Mouse (Mus musculus) brain, embryonic 18.5 days (tissue): ENCODE measurements at regions not wholly inside any gene's neighbourhood (a gene's known extent, or its start where the extent isn't known, plus 50 kb on each side); places are given as distances from the start of the nearest gene placed in this dataset.

ENCODE experiments used
- DNase-seq: peaks from one replicate; pipeline ENCODE4 v3.0.0-alpha.2; 2012; ENCODE audit warnings: low read depth, low spot score

GRCm38 (mm10) chr10:97381586-97381985 is 97.8 kb upstream of the Dcn start:
- no peak for DNase-seq

DNA sequence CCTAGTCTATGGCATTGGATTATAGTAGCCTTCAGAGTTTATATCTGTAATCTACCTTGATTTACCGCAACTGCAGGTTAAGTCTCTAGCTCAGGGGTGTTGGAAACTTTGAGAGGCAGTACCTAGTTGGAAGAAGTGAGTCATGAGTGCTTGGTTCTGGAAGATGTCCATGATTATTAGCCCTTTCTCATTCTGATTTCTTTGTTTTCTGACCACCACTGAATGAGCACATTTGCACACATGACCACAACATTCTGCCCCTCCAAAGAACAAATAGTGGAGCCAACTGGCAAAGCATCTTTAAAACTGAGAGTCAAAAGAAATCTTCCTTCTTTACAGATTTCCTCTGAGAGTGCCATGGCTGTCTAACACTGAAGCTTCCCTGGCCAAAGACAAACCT is 95.5 kb upstream of the Dcn start:
- DNase-seq: no peak

- no peak for DNase-seq
Observed at GRCm38 (mm10) chr10:97387196-97387876, 92.1 kb upstream of the Dcn start.

DNA sequence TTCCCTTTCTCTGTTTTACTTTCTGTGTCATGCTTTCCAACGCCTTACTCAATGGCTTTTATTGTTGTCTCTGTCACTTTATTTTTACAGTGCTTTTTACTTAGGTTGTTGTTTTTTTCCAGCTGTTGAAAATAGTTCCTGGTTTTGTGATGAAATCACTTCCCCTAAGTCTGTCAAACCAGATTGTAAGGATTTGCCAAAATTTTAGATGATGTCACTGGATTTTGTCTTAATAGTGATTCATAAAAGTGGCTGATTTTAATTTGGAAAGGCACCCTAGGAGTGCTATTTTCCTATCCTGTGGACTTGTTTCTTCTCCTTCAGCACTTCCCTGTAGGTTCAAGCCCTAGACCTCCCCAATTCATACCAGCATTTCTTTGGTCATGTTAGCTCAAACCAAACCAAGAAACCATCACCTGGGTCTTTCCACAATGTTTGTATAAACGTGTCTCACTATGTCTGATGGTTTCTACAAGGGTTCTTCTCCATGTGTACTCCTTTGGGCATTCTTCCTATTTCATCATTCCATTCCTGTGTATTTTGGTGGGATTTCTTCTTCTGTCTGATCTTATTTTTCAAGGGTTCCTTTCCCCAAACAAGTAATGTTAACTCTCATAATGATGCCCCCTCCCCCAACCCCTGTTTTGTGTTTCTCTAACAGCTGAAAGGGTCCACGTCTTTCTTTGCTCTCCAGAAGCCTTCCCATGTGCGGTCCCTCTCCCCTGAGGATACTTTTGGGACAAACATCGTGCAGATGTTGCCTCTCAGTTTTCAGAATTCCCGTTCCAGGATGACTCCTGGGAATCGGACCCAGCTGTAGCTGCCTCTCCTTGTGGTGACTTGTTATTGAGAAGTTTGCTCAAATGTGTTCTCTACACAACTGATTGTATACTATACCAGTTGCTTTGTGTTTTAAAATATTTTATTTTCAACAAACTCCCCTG is 89.5 kb upstream of the Dcn start:
- DNase-seq: no peak

GRCm38 (mm10) chr10:97397062-97397771 is 82.2 kb upstream of the Dcn start:
- DNase-seq: no peak

- DNase-seq: no peak
Observed at GRCm38 (mm10) chr10:97397896-97398295, 81.5 kb upstream of the Dcn start.

DNA sequence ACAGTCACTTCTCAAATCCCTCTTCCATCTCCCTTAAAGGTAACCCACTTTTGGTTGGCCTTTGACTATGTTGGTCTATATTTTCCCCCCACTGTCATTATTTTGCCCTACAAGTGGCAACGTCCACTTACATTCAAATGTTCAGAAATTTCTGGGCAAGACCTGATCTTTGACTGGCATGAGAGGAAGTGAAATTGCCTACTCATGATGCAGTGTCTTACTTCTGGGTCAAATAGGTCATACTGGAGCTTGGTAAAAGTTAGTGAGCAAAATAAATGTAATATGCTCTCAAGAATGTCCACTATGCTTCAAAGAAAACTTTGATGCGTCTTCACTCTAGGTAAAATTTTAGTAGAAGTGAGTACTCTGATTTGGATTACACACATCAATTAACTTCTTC is 76.9 kb upstream of the Dcn start:
- no peak for DNase-seq

DNA sequence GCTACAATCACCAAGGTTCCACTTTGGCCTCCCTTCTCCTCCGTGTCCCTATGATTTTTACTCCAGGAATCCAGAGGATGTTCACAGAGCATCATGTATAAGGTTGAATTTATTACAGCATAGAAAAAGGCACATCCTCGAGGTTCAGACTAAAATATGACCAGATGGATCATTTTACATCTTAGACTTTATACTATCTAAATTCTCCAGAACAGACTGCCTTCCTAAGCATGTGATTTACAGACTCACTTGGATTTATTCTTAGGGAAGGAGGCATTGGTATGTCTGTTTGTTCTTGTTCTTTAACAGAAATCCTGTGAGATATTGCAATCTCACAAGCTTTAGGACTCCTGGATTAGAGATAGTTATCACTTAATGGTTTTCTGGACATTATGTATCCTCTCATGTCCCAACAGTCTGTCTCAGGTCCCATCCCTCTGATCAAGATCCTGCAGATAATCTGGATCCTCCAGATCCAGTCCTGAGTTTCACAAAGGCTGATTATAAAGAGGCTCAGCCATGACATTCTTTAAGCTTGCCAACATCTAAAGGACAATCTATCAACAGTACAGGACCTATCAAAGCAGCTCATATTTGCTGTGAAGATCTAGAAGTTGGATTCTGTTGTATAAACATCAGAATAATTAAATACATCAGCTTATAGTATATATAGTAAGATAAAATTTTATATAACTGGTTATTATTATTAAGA is 75.2 kb upstream of the Dcn start:
- DNase-seq: no peak

DNA sequence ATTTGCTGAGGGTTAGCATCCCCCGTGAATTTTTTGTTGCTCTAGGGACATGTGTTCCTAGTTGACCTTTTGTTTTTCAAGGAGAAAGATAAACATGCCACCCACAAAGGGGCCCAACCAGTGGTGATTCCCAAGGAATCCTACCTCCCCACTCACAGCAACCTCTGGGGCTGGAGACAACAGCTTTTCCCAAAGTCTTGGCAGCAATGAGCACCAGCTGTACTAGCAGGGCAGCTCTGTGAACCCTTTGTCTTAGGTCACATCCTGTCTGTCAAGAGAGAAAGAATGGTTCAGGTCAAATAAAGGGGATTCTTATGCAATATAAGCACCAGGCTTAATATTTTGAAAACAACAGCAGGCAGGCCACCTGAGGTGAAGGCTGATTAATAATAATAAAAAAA is 70.2 kb upstream of the Dcn start:
- no peak for DNase-seq

GRCm38 (mm10) chr10:97409909-97410308 is 69.5 kb upstream of the Dcn start:
- no peak for DNase-seq

GRCm38 (mm10) chr10:97422579-97422978 is 56.8 kb upstream of the Dcn start:
- DNase-seq: no peak

DNA sequence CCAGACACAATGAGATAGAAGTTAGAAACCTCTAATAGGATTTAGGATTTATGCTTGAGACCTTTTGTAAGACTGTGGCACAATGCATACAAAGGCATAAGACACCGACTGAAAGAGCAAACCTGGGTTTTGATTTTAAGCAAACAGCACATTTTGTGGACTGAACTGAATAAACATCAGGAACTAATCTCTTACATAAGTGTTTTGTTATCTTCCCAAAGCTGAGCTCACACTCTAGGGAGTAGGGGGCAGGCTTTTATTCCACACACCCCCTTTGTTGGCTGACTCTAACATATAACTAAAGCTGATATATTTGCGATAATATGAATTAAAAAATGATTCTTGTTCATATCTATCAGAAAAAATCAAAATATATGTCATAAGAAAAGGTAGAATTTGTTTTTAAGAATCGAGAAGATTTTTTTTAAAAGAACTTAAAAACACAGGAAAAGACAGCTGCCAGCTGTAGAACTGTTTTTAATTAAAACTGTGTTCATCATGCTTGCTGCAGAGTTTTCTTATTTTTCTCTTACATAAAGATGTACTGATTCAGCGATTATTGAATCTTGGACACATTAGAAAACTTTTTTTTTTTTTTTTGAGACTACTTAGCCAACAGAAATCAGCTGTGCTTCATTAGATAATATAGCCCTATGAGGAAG is 56.2 kb upstream of the Dcn start:
- DNase-seq: no peak
